Mouse (Mus musculus): ENCODE results near the gene Psrc1. TPM values are rescaled to one million over a fixed set of nuclear protein-coding genes. Genes with fewer than 3 reads are reported as not detected.
A peak's percentile ranks its signal among the peaks of the same experiment; 100 is the strongest.

The Psrc1 gene
- polyA plus RNA-seq, 1 experiment from 2014 or later = 40.2 TPM

GRCm38 (mm10) chr3:108367173-108367572 is 16.5 kb upstream of the Psrc1 start:
- Histone ChIP-seq H3K27ac (no peak overlapping the region), H3K27me3 (no peaks in the 10 kb centered on the region), H3K4me3 (no peak overlapping the region), H3K9me3 (no peaks in the 10 kb centered on the region), H3K9ac (no peak overlapping the region), H3K4me1 (0 out of 2 replicates have a peak, but pooled peaks cover 3% of the 10 kb centered on the region), H3K36me3 (no peaks in the 10 kb centered on the region), H3K4me2 (no peak overlapping the region)
- ATAC-seq (ENCODE audit: insufficient number of reproducible peaks, low FRiP score, low TSS enrichment, low read depth) = no peak
- WGBS = 57% methylated on average over 9 of the region's 9 CpGs

DNA sequence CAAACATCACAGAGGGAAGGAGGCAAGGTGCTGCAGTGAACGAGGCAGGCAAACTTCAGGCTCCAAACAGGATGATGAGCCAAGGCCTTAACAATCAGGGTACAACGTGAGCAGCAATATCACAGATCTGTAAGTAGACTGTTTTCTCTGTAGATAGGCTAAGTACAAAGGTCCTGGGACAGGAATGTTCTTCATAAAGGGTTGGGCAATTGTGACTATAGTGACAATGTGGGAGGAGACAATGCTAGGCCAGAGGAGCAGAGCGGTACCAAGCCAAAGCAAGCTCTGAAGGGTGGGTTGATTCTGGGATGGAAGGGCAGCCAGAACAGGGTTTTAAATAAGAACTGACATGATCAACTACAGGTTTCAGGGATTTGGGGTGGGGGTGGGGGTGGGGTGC is 15.8 kb upstream of the Psrc1 start:
- no peak overlapping the region for H3K4me3 ChIP-seq
- H3K36me3 ChIP-seq = no peaks in the 10 kb centered on the region
- H3K4me2 ChIP-seq = no peak overlapping the region
- peaks cover 3% of the 10 kb centered on the region; the same call in 1 of the 2 replicates for H3K4me1 ChIP-seq
- WGBS = 73% methylated on average over 3 of the region's 3 CpGs
- H3K27ac ChIP-seq = no peak overlapping the region
- H3K9me3 ChIP-seq = no peaks in the 10 kb centered on the region
- ATAC-seq (ENCODE audit: insufficient number of reproducible peaks, low FRiP score, low TSS enrichment, low read depth) = no peak
- no peak overlapping the region for H3K9ac ChIP-seq
- H3K27me3 ChIP-seq = no peaks in the 10 kb centered on the region

DNA sequence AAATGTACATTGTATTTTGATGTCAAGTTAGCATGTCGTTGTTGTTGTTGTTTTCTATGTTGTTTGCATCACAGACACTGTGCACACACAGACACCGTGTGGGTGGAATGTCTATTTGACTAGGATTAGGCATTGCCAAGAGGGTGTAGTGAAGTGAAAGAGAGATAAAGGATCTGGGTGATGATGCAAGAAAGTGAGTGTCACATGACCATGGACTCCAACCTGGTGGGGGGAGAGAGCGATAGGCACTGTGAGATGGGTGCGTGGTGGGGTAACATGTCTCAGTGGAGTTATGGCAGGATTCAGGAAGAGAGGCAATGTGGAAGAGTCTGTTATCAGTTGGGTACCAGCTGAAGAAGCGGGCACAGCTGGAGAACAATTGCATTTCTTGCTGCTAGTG is 14.9 kb upstream of the Psrc1 start:
- 81% methylated on average over 5 of the region's 5 CpGs for WGBS
- H3K9ac ChIP-seq = no peak overlapping the region
- H3K27me3 ChIP-seq = no peaks in the 10 kb centered on the region
- no peaks in the 10 kb centered on the region for H3K36me3 ChIP-seq
- no peak overlapping the region for H3K4me3 ChIP-seq
- ATAC-seq (ENCODE audit: insufficient number of reproducible peaks, low FRiP score, low TSS enrichment, low read depth) = no peak
- peaks cover 3% of the 10 kb centered on the region; the same call in 1 of the 2 replicates for H3K4me1 ChIP-seq
- no peak overlapping the region for H3K4me2 ChIP-seq
- no peak overlapping the region for H3K27ac ChIP-seq
- H3K9me3 ChIP-seq = no peaks in the 10 kb centered on the region

- Histone ChIP-seq H3K4me3 (no peak overlapping the region), H3K27me3 (no peaks in the 10 kb centered on the region), H3K4me1 (no peaks in the 10 kb centered on the region; the same call in 1 of the 2 replicates), H3K4me2 (no peak overlapping the region), H3K9me3 (no peaks in the 10 kb centered on the region), H3K36me3 (no peaks in the 10 kb centered on the region), H3K27ac (no peak overlapping the region), H3K9ac (no peak overlapping the region)
- no peak for ATAC-seq (ENCODE audit: insufficient number of reproducible peaks, low FRiP score, low TSS enrichment, low read depth)
- WGBS = 72% methylated on average over 3 of the region's 3 CpGs
These were observed 11.4 kb upstream of the Psrc1 start for GRCm38 (mm10) chr3:108372274-108372673.

- no peaks in the 10 kb centered on the region for H3K36me3 ChIP-seq
- H3K9me3 ChIP-seq = no peaks in the 10 kb centered on the region
- H3K9ac ChIP-seq = no peak overlapping the region
- H3K27me3 ChIP-seq = no peaks in the 10 kb centered on the region
- 73% methylated on average over 3 of the region's 3 CpGs for WGBS
- H3K4me2 ChIP-seq = no peak overlapping the region
- H3K4me1 ChIP-seq = no peaks in the 10 kb centered on the region; the same call in 1 of the 2 replicates
- no peak for ATAC-seq (ENCODE audit: insufficient number of reproducible peaks, low FRiP score, low TSS enrichment, low read depth)
- no peak overlapping the region for H3K4me3 ChIP-seq
- no peak overlapping the region for H3K27ac ChIP-seq
These were observed 10.9 kb upstream of the Psrc1 start for GRCm38 (mm10) chr3:108372691-108373090.

GRCm38 (mm10) chr3:108378875-108379663 is 4.6 kb upstream of the Psrc1 start:
- no peaks in the 10 kb centered on the region for H3K27me3 ChIP-seq
- no peaks in the 10 kb centered on the region for H3K9me3 ChIP-seq
- WGBS = 78% methylated on average over 7 of the region's 7 CpGs
- H3K4me2 ChIP-seq = no peak overlapping the region
- ATAC-seq (ENCODE audit: insufficient number of reproducible peaks, low FRiP score, low TSS enrichment, low read depth) = no peak
- H3K36me3 ChIP-seq = no peaks in the 10 kb centered on the region
- no peak overlapping the region for H3K4me3 ChIP-seq
- peaks cover 12% of the 10 kb centered on the region for H3K4me1 ChIP-seq
- H3K27ac ChIP-seq = no peak overlapping the region
- H3K9ac ChIP-seq = no peak overlapping the region

- Histone ChIP-seq H3K4me1 (peaks cover 25% of the 10 kb centered on the region), H3K27me3 (no peaks in the 10 kb centered on the region), H3K36me3 (0 out of 2 replicates have a peak, but pooled peaks cover 3% of the 10 kb centered on the region), H3K27ac (no peak overlapping the region), H3K4me3 (no peak overlapping the region), H3K9ac (no peak overlapping the region), H3K9me3 (no peaks in the 10 kb centered on the region), H3K4me2 (no peak overlapping the region)
- ATAC-seq (ENCODE audit: insufficient number of reproducible peaks, low FRiP score, low TSS enrichment, low read depth) = no peak
- WGBS = 83% methylated on average over 6 of the region's 6 CpGs
These were observed 2.9 kb upstream of the Psrc1 start for GRCm38 (mm10) chr3:108380695-108381094.

DNA sequence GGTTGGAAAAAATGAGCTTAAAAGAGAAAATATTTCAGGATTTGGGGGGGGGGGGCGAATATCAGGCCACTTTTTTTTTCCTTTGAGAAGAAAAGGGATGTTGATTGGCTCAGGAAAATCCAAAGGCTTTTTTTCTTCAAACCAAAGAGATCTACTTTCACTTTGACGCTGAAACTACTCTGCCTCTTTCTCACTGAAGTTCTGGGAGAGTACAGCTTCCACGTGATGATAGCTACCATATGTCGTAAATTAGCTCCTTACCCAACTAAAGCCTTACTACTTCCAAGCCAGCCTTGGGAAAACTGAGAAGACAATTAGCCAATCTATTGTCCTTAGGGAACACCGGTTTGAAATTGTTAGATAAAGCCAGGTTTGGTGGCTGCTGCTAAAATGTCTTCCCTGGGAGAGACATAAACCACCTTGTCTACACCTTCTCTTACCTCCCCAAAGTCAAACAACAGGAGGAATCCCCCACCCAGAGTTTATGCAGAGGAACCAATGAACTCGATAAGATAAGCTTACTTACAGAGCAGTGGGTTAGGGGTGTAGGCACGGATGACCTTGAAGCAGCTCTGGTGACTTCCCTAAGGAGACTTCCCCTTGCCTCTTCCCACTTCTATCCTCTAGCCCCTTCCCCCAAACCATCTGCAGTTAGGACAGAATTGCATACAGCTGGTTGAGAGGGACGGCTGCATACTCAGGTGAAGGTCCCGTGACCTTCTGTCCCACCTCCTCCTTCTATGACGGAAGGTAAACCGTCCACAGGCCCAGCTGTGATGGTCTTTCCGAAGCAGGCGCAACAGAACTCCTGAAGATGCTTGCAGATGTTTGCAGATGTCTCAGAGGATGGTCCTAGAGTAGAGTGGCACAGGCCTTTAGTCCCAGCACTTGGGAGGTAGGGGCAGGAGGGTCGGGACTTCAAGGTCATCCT is 1.4 kb upstream of the Psrc1 start:
- Histone ChIP-seq H3K27ac (peak overlapping the region; percentile 50; the same call in 1 of the 2 replicates), H3K9me3 (no peaks in the 10 kb centered on the region), H3K4me2 (peak overlapping the region; percentile 71; the same call in 1 of the 2 replicates), H3K9ac (no peak overlapping the region), H3K36me3 (0 out of 2 replicates have a peak, but pooled peaks cover 6% of the 10 kb centered on the region), H3K4me1 (peaks cover 25% of the 10 kb centered on the region), H3K4me3 (peak overlapping the region; percentile 11; the same call in 1 of the 2 replicates), H3K27me3 (no peaks in the 10 kb centered on the region)
- ATAC-seq (ENCODE audit: insufficient number of reproducible peaks, low FRiP score, low TSS enrichment, low read depth) = no peak
- WGBS = 58% methylated on average over 13 of the region's 14 CpGs

GRCm38 (mm10) chr3:108384425-108384824 is 786 bp downstream of the Psrc1 start:
- WGBS = 24% methylated on average over 2 of the region's 2 CpGs
- no peak for ATAC-seq (ENCODE audit: insufficient number of reproducible peaks, low FRiP score, low TSS enrichment, low read depth)
- H3K9me3 ChIP-seq = no peaks in the 10 kb centered on the region
- H3K9ac ChIP-seq = no peak overlapping the region
- H3K4me3 ChIP-seq = peak overlapping the region; percentile 72
- no peak overlapping the region for H3K27ac ChIP-seq
- H3K4me2 ChIP-seq = peak overlapping the region; percentile 71
- H3K27me3 ChIP-seq = no peaks in the 10 kb centered on the region
- peaks cover 32% of the 10 kb centered on the region for H3K4me1 ChIP-seq
- peaks cover 9% of the 10 kb centered on the region; the same call in 1 of the 2 replicates for H3K36me3 ChIP-seq

GRCm38 (mm10) chr3:108386186-108386585 is 2.5 kb downstream of the Psrc1 start:
- H3K4me2 ChIP-seq = no peak overlapping the region
- H3K27ac ChIP-seq = no peak overlapping the region
- no peaks in the 10 kb centered on the region for H3K9me3 ChIP-seq
- H3K27me3 ChIP-seq = no peaks in the 10 kb centered on the region
- peaks cover 9% of the 10 kb centered on the region; the same call in 1 of the 2 replicates for H3K36me3 ChIP-seq
- peaks cover 35% of the 10 kb centered on the region for H3K4me1 ChIP-seq
- no peak for ATAC-seq (ENCODE audit: insufficient number of reproducible peaks, low FRiP score, low TSS enrichment, low read depth)
- no peak overlapping the region for H3K4me3 ChIP-seq
- no peak overlapping the region for H3K9ac ChIP-seq
- WGBS = 81% methylated on average over 10 of the region's 10 CpGs

- Histone ChIP-seq H3K9me3 (no peaks in the 10 kb centered on the region), H3K36me3 (peaks cover 13% of the 10 kb centered on the region; the same call in 1 of the 2 replicates), H3K27ac (peak overlapping the region; percentile 68), H3K4me3 (no peak overlapping the region), H3K4me2 (peak overlapping the region; percentile 33; the same call in 1 of the 2 replicates), H3K9ac (0 out of 2 replicates have a peak overlapping the region, but pooled peaks have one; percentile 1), H3K4me1 (peaks cover 32% of the 10 kb centered on the region), H3K27me3 (no peaks in the 10 kb centered on the region)
- WGBS = under 1% methylated on average over 5 of the region's 5 CpGs
- peak; percentile 45; the same call in 1 of the 2 replicates for ATAC-seq (ENCODE audit: insufficient number of reproducible peaks, low FRiP score, low TSS enrichment, low read depth)
These were observed 5.5 kb downstream of the Psrc1 start for GRCm38 (mm10) chr3:108389111-108389545.
